Mouse (Mus musculus): ENCODE results near the gene Camkk2.

DNA sequence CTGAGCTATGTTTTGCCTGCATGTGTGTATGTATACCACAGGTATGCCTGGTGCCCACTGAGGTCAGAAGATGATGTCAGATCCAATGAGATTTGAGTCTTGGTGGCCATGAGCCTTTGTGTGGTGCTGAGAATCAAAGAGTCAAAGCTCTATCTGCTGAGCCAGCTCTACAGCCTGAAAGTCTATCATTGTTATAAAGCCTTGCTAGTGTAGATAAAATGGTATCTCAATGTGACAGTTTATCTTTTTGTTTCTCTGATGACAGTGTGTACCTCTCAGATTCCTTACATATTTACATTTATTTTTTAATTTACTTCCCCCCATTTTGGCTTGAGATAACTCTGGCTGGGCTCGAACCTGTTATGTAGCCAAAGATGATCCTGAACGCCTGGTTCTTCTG is 75.6 kb downstream of the Camkk2 start:
- TF ChIP-seq POLR2A (IDR thresholded peaks at IDR 0.05; ENCODE audit: insufficient read depth, low read length): no peak
- TF ChIP-seq CTCF (IDR thresholded peaks at IDR 0.05; ENCODE audit: low read depth, low read length): no peak
